Mouse (Mus musculus) liver, adult 2 months (tissue): Measurements from ENCODE around the gene Slc5a6.
"Not testable (repeated sequence)": the region's sequence is repeated elsewhere in the genome, so short reads cannot be mapped to it uniquely, and the experiment has no call there.

Experiments used
- CTCF ChIP-seq: fragments of 200-500 bp; IDR thresholded peaks from 2 replicates; pipeline ENCODE4 v1.5.1; 2011; ENCODE audit warnings: low read depth, low read length, control low read depth
- POLR2A ChIP-seq: fragments of 200-500 bp; IDR thresholded peaks from 2 replicates; pipeline ENCODE4 v1.6.1; 2011; ENCODE audit warnings: low read length, control low read depth; ENCODE audit not compliant: insufficient read depth; ENCODE audit errors: extremely low read depth

GRCm38 (mm10) chr5:31036556-31036955 lies 12.2 kb downstream of the Slc5a6 start:
- not testable (repeated sequence) for TF ChIP-seq CTCF, POLR2A
